Mouse (Mus musculus): ENCODE measurements around the gene Clybl. TPM values are rescaled to one million over a fixed set of nuclear protein-coding genes. Genes with fewer than 3 reads are reported as not detected.

Clybl gene
- total RNA-seq, 4 experiments from 2014 or later: 63.6 to 71.6 (median 70.3) TPM

DNA sequence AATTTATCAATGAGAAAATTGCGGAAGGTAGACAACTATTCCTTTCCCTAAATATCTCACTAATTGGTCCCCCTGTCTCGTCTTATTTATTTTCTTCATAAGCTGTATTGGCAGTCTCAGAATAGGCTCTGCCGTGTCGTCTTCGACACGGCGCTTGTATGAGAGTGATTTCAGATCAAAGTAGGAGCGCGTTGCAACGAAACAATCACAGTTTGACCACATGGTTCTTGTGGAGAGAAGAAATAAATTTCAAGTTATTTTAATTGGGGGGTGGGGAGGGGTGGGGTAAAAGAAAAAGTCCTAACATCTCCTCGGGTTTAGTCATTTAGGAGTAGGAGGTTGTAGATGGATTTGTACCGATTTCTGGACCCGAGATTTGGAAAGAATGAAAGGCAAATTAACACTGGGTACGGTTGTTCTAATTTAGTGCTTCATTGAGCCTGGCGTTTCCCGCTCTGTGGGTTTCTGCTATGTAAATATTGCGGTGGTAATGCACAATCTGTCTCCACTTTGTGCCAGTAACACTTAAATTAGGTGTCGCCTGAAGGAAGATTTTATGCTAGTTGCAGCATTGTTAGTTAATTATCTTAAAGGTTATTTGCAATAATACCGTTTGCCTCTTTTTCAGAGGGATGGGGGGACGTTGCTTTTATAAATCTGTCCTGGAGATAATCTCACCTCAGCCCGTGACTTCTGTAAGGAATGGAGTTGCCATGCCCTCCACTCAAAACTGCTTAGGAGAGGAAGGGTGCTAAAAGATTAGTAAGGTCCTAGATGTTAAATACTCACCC lies 203.1 kb downstream of the Clybl start:
- DNase-seq (ENCODE audit: low spot score in 2 of 2): no peak

DNA sequence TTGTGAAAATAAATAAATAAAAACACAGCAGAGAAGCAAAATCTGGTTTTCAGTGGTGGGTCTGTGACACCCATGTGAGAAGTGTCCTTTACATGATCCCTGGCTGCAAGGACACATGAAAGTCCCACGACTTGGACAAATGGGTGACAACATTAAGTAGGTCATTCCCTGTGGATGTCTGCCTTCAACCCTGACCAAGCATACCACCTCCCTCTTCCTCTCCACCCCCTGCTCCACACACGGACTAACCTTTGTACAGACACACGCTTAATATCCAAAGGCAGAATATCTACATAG lies 203.7 kb downstream of the Clybl start:
- DNase-seq (ENCODE audit: low spot score in 2 of 2): no peak

- no peak for DNase-seq (ENCODE audit: low spot score in 2 of 2)
Measured at GRCm38 (mm10) chr14:122385758-122386157, 204.3 kb downstream of the Clybl start.

- no peak for DNase-seq (ENCODE audit: low spot score in 2 of 2)
Measured at GRCm38 (mm10) chr14:122386281-122387130, 205.0 kb downstream of the Clybl start.

GRCm38 (mm10) chr14:122387781-122388180 lies 206.3 kb downstream of the Clybl start:
- no peak for DNase-seq (ENCODE audit: low spot score in 2 of 2)

GRCm38 (mm10) chr14:122388431-122389031 lies 207.0 kb downstream of the Clybl start:
- no peak for DNase-seq (ENCODE audit: low spot score in 2 of 2)

- no peak for DNase-seq (ENCODE audit: low spot score in 2 of 2)
Measured at GRCm38 (mm10) chr14:122389684-122390370, 208.3 kb downstream of the Clybl start.

- DNase-seq (ENCODE audit: low spot score in 2 of 2): no peak
Measured at GRCm38 (mm10) chr14:122390935-122391334, 209.4 kb downstream of the Clybl start.

- DNase-seq (ENCODE audit: low spot score in 2 of 2): no peak
Measured at GRCm38 (mm10) chr14:122393119-122393518, 211.6 kb downstream of the Clybl start.

DNA sequence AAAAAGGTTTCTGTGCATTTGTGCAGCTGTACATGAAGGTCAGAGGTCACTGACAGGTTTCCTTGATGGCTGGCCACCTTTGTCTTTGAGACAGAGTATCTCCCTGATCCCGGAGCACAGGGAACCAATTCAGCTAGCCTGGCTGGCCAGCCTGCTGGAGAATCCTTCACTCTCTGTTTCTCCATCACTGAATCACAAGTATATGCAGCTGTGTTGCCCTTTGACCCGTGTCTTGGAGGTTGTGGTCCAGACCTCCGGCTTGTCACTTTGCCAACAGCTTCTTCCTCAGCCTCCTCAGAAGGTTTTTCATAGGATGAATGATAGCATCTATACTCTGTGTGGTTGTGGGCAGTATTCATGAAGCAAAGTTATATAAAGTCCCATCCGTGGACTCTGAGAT lies 217.2 kb downstream of the Clybl start:
- DNase-seq (ENCODE audit: low spot score in 2 of 2): no peak

DNA sequence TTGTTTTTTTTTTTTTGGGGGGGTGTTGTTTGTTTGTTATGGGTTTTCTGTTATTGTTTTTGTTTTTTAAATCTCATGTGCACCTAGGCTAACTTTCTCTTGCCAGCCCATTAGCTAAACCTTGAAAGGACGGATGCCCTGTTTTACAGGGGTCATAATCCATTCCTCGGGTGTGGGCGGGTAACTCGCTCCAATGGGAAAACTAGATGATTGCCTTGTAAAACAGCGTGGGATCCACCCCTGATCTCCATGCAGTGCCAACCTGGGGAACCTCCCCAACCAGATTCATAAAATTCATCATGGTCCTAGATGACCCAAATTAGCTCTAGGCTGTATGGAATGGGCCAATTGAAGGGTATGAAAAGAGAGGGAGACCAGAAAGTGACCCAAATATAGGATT lies 218.4 kb downstream of the Clybl start:
- DNase-seq (ENCODE audit: low spot score in 2 of 2): no peak

DNA sequence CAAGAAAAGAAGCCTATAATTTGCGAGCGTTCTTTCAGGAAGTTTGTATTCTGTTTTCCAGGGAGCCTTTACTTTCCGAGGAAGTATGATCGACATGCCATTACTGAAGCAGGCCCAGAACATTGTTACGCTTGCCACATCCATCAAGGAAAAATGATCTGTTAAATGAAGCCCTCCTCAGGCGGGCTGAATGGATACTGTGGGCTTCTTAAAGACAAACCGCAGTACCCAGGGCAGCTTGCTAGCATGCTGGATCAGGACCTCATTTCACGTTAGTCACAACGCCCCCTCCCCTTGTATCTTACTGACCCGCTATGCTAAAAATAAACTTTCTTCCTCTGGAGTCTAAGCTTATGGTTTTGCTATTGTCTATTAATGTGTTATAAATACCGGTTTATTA lies 220.4 kb downstream of the Clybl start:
- DNase-seq (ENCODE audit: low spot score in 2 of 2): no peak

DNA sequence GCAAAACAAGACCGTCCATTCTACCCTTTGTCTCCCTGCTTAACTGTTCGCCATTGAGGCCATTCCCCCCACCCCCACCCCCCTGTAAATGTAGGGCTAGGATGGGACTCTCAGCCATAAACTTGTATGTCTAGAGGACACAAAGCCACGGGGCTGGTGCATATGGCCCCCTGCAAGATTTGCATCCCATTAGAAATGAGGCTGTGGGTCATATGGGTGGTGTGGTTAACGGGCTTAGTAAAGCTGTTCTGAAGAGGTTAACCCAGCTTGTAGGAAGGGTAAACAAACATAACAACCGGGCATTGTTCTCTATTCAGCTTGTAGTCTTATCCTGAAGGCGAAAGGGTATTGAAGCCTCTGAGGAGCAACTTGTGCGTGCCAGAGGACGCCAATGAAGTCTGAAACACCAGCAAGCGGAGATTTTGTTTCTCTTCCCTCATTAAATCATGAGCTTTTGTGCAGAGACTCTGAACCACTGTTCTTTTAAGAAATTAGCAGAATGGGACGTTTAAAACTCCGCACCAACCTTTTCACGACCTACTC lies 221.3 kb downstream of the Clybl start:
- no peak for DNase-seq (ENCODE audit: low spot score in 2 of 2)

DNA sequence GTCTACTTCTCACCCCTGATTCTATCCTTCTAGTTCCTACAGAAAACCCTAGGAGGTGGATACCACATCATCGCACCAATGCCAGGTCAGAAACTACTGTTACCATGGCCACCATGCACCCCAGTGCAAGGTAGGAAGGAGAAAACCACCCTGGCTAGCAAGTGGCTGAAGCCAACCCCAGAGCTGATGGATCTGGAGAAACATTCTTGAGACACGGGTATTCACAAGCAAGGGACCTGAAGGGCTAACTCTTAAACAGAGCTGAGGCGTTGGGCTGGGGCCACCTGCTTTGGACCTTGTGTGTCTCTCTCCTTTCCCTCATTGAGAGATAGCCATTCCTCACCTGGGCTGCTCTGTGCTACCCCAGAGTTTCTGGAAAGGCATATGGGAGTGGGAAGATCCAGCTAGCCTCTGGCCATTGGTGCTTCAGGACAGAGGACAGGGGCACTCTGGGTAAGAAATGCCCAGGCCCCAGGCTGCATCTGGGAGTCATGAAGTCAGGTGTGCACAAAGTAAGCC lies 222.0 kb downstream of the Clybl start:
- no peak for DNase-seq (ENCODE audit: low spot score in 2 of 2)

GRCm38 (mm10) chr14:122404596-122405154 lies 223.2 kb downstream of the Clybl start:
- DNase-seq (ENCODE audit: low spot score in 2 of 2): no peak

- no peak for DNase-seq (ENCODE audit: low spot score in 2 of 2)
Measured at GRCm38 (mm10) chr14:122405236-122405635, 223.7 kb downstream of the Clybl start.

DNA sequence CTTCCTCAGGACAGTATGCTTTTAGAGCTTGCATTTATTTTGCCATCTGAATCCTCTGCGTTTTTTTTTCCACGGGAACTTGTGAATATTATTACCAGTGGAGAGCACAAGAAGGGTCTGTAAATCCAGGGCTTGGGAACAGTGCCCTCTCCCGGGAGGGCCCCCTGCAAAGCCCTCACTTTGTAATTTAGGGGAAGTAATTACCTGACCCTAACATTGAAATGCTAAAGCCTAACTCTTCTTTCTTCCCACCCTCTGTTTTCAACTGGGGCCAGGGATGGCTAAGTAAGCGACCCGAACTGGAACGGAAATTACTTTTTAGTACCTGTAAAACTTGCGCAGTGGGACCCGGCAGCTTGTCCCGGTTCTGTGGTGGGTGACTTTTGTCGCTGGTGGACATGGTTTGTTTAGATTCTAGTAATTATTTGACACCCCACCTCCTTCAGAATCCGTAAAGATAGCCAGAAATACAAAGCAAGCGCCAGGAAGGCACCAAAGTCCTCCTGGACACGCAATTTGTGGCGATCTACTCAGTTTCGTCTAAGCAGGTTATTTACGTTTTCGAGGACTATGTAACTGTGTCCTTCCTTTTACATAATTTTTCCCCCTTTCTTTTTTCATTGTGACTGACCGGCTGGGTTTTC lies 224.5 kb downstream of the Clybl start:
- DNase-seq (ENCODE audit: low spot score in 2 of 2): no peak

- DNase-seq (ENCODE audit: low spot score in 2 of 2): no peak
Measured at GRCm38 (mm10) chr14:122406541-122407219, 225.2 kb downstream of the Clybl start.

DNA sequence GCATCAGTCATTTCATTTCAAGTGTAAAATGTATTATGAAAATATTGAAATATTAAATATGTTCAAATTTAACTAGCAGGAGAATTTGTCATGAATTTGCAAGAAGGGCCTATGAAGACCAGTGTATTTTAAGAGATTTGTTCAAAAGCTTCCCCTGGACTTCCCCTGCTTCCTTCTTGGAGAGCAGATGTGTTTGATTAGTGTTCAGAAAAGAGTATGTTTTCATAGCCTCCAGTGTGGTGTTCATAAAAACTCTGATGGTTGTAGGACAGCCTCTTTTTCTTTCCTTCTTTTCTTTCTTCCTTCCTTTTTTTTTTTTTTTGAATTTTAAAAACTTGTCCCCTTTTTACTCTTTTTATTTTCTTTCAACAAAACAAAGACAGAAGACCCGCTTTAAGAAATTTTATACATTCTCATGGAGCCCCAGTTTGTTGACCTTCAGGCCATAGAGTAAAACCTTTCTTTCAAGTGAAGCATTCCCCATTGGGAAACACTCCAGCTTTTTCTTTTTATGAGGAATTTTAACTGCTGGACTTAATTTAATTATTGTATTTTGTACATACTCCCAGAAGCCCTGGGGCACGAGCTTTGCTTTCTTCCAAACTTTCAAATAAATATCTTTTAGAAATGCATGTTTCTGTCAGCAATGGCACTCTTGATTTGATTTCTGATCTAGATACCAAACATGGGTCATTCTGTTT lies 231.5 kb downstream of the Clybl start:
- DNase-seq (ENCODE audit: low spot score in 2 of 2): no peak

Measured in gastrocnemius, adult 8-10 months (tissue).